Mouse (Mus musculus) cerebellum, postnatal 25 days (tissue): ENCODE measurements around the gene Slc23a4.

Experiments used
- DNase-seq, 2 experiments: peaks; one replicate each; pipeline ENCODE4 v3.0.0; 2021; ENCODE audit warnings: mixed read lengths in 2 of 2

The Slc23a4 gene

DNA sequence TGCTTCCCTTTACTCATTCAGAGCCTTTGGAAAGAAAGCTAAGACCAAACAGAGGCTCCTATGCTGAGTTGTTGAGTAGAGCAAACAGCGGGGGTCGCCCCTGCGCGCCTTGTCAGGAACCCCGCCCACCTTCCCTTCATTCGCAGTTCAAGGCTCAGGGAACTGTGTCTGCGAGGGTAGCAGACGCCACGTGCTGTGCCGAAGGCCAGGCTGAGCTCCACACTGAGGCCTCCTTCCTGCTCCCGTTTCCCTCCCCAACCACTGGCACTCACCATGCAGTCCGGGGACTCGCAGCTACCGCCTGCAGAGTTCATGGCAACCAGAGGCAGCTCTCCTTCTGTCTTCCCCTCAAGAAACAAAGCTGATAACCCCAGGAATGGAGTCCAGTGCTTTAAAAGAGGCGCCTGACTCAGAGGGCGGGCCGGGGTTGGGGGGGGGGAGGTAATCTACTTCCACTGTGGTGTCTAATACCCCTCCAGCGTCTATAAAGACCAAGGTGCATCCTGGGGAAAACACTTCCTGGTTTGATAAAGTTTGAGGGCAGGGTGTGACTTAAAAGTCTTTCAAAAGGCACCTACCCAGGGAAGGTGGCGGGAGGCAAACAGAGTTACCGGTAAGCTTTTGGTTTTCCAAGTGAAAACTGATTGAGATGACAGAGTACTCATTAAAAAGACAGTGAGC, at the start of gene Slc23a4:
Gene Slc23a4, minus strand, starts transcription at position 324 of the 681 bp plus-strand sequence.
- no peak for DNase-seq

DNA sequence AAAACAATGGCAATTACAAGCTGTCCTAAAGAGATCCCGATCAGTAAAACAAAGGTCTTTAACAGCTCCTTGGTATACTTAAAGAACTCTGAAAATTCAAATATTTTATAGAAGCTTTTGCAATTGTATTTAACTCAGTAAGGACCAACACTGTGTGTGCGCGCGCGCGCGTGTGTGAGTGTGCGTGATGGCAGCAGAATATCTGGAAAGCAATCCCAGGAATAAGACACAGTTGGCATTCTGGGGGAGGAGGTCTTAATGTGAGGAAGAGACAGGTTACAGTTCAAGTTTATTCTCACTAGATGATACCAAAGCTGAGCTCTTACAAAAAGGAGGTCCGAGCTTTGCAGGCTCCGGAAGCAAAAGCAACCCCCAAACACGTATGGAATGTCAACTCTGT, 45.1 kb upstream of the Slc23a4 start:
- DNase-seq: no peak

DNA sequence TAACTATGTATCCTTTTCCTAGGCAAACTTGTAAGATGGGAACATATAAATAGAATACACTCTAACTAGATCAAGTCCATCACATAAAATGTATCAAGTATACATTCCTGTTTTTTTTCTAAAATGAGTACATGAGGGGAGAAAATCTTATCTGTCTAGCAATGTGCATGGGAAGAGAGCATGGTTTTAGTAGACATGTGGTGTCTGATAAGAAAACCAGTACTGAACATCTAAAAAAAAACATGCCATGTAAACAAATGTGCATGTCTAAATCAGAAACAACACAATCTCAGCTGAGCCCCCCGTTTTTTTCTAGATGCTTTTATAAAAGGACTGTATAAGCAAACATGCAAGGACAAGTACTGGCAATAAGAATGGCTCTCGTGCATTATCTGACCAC, 44.5 kb upstream of the Slc23a4 start:
- DNase-seq: no peak

DNA sequence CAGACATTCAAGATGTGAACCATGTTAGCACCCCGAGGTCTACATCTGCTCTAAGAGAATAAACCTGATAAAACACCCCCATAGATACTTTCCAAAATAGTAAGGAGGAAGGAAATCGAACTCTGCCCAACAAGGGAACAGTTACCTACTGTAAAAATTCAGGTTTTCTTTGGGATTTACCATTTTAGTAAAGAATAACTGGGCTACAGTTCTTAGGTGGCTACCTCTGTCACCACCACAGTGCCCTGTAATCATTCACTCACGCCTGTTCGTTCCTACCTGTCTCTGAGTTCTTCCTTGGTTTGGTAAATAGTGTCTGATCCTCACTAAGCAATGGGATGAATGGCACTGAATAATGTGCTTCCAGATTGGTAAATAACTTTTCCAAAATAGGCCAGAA, 42.6 kb upstream of the Slc23a4 start:
- no peak for DNase-seq

DNA sequence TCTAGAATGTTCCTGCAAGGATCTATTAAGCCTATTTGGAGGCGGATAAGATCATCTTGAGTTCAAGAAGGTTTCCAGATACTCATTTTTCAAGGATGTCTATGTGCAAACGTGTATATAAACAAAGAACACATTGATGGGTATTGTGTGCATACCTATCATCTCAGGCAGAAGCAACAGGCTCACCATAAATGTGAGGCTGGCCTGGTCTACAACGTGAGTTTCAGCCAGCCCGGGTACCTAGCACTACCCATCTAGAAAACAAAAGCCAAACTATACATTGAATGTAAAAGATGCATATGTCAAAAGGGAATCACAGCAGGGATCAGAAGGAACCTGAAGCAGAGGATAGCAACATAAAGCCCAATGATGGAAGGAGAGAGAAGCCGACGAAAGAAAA, 42.0 kb upstream of the Slc23a4 start:
- no peak for DNase-seq

DNA sequence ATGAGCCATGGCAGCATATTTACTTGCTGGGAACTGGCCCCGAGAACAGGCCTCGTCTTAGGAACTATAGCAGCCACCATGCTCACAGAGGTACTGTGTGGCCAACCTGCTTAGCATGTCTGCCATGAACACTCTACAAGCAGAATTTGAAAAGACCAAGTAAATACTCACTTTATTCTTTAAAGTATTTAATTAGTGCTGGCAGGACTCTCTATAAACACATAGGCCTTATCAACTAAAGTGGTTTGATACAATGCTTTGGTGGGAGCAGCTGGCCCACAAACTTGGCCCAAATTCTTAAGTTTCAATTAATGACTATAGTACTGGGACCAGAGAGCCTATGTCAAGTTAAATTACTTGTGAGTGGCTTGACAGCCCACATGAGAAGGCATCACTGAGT, 39.8 kb upstream of the Slc23a4 start:
- no peak for DNase-seq

DNA sequence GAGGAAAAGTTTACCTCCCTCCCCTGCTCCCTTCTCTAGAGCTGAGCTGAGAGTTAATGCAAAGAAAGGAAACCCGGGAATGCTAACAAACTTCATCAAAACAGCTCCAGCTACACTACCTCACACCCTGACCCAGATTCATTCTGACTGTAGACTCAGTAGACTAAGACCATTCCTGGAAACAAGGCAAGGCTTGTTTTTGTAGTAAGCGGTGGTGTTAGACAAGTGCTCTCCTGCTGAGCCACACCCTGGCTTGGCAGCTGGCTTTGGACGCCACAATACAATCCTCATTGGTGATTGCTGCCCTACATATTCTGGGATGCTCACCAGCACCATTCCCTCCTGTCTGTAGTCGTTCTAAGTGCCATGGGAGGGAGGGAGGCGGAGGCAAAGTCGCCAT, 39.1 kb upstream of the Slc23a4 start:
- peak; percentile 35 to 54 for DNase-seq

DNA sequence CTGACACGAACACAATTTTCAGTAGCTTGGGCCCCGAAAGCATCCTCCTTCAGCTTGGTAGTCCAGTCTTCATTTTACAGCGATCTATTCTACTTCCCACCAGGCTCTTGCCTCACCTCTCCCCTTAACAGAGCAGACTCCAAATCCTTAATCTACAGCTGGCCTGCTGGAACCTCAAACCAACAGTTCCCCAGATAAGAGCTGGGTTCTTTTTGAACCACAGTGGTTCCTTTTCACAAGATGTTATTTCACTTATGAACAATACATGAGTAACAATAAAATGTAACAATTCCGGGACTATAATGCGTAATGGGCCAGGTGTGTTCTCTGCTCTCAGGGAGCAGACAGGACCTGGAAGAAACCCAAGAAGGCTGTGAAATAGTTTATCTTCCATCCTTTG, 28.4 kb upstream of the Slc23a4 start:
- DNase-seq: no peak

DNA sequence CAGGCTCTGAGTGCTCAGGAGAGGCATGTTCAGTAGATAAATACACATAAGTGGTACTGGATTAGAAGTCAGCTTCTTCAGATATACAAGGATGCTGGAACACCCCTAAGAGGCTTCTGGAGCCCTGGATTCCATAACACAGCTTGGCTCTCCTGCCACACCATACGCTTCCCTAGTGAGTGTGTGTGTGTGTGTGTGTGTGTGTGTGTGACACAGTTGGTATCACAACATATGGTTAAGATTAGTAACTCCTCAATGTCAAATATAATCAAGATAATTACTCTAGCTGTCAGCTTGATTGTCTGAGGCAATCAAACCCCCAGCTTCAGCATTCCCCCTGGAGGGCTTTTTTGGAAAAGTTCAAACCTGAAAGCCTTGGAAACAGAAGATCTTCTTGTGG, 23.7 kb upstream of the Slc23a4 start:
- no peak for DNase-seq

DNA sequence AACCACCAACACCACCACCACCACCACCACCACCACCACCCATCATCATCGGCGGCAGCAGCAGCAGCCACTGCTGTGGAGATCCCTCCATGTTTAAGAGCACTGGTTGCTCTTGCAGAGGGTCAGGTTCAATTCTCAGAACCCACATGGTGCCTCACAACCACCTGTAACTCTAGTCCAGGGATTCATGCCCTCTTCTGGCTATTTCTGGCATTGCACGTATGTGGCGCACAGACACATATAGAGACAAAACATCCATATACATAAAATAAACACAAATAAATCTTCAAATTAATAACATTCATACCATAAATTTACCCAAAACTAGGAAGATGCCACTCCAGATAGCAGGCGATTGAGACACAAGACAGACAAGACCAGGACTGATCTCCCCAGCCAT, 22.5 kb upstream of the Slc23a4 start:
- no peak for DNase-seq

DNA sequence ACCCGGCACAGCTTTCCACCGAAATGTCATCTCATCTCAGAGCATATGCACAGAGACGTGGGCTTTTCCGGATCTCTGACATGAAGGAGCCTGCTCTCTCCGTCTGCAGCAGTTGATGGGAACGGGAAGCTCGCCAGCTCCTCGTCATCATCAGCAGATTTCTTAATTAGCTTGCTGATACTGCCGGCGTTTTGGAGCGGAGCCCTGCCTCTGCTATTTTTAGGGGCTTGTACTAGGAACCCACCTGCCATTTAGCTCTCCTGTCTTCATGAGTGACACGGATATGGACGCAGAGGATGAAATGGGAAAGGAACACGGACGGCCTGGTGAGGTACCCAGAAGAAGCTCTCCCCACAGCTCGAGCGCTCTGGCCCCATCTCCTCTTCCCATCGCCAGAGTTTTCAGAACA, 14.1 kb upstream of the Slc23a4 start:
- DNase-seq: peak; percentile 65 to 78

DNA sequence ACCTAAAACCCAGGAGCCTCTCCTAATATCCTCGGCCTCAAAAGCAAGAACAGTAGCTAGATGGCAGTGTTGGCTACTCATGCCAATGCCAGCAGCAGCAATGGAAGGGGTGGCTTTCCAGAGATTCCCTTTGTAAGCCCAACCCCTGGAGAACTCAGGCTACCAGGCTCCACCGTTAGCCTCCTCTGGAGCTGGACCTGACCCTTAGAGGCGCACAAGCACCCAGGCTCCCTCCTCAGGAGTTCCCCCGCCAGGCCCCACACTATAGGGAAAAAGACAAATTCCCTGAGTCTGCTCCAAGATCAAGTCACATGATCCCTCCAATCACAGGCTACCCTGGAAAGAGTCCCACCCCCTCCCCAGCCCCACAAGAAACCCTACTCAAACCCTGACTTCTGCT, 10.9 kb upstream of the Slc23a4 start:
- peak; percentile 29 to 48 for DNase-seq

DNA sequence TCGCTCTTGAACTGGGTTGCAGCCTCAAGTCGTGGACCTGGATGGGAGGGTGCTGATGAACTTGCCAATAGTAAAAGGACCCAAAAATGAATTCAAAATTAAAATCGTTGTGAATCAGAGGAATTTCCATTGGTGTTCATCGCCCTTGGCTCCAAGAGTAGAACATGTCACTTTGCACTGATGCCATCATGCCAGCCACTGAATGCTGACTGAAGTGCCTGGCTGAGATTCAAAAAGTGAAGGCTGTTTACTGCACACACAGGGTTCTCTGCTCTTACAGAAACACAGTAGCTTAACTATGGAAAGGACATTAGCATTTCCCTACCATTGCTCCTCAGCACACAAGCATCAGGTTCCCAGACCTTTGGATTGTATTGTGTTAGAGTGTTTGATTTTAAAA, 8.3 kb upstream of the Slc23a4 start:
- no peak for DNase-seq

DNA sequence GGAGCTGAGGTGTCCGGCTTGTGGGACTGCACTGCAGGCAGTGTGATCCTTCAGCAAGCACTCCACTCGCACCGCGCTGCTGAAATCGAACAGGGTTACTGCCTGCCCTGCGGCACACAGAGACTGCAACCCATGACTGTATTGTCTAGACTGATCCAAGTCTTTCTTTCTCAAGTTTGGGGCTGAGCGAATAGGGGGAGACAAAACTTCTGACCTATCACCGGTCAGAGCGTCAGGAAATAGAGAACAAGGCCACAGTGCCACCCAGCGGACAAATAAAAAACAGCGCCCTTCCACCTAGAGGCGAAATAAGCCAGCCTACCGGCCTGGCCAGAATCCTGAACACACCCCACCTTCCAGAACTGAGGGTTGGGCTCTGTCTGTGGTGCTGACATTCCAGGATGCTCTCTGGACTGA, 7.1 kb upstream of the Slc23a4 start:
- peak; percentile 78 to 87 for DNase-seq

DNA sequence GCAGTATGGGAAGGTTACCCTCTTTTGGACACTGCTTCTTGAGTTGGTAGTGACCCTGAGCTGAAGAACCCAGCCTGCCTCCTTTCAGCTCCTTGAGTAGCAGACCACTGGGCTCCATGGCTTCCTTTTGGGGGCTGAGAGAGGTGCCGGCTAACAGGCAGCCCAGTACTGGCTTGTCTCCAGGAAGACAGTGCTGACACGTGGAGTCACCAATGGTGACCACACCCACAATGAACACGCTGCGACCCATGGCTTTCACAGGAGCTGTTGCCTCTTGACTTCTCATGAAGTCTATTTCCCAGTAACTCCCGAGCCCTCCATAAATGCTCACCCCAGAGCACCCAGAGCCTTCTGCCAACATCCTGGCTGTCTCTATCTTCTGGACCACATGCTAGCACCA, 6.5 kb upstream of the Slc23a4 start:
- no peak for DNase-seq

DNA sequence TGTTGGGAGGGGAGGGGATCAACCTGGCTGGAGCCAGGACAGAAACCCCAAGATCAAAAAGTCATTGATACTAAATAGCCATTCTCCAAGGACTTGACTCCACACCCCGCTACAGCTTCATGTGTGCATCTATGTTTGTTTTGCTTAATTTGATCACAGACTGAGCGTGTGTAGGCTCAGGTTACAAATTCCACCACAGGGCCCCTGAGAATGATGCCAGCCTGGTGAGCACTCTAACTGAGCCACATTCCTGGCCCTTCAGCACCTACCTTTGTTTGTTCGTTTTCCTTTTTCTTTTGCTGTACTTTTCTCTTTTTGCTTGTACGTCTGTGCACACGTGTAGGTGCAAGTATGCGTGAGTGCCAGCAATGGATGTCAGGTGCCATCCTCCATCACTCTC, 1.1 kb upstream of the Slc23a4 start:
- no peak for DNase-seq

DNA sequence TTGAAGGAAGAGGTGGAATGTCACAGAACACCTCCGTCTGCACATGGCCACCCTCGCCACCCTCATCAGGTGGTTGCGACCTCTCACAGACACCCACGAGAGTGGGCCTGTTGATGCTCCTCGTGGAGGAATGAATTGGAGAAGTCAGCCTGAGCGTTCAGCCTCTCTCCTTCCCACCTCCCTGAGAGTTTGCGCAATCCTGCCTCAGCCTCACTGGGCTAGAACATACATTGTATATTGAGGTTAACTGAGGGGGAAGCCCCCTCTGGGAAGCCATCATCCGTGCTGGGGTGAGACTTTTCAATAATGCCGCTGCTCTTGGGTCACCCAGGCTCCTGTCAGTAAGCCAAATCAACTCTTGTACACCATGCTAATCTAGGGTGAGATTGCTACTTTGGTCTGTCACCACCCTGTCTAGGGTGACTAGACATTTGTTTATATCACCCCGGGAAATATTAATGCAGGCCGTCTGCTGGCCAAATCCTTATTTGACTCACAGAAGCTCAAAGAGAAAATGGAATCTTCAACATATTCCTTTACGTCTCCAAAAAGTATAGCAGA, 1.0 kb downstream of the Slc23a4 start:
- no peak for DNase-seq

DNA sequence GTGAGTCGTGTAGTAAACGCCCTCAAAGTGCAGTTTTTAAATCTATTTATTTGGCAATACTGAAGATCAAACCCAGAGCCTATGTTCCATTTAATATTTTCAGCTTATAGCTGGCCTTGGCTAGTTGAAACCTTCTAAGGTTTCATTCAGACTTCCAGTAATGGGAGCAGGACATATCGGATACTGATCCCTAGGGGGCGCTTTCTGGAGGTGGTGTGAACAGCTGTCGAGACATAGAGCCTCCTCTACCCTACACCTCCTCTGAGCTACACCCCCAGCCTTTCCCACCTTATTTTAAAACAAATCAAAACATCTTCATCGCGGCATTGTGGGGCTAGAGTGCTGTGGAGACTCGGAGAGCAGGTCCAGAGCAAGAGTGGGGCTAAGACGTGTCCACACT, 7.5 kb downstream of the Slc23a4 start:
- DNase-seq: no peak

DNA sequence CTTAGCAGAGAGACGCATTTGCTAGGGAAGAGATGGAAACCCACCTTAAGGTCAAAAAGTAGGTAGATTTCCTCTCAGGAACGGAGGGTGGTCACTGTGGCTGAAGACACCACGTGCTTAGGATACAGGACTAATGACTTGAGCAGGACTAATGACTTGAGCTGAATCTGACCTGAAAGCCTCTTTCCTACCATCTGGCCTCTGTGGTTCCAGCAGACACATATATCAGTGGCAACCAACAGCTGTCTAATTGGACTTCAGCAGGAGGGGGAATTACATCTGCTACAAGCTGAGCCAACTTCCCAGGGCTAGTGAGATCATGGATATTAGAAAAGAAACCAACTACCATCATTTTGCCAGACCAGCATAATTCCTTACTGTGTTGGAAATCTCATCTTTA, 8.9 kb downstream of the Slc23a4 start:
- no peak for DNase-seq

DNA sequence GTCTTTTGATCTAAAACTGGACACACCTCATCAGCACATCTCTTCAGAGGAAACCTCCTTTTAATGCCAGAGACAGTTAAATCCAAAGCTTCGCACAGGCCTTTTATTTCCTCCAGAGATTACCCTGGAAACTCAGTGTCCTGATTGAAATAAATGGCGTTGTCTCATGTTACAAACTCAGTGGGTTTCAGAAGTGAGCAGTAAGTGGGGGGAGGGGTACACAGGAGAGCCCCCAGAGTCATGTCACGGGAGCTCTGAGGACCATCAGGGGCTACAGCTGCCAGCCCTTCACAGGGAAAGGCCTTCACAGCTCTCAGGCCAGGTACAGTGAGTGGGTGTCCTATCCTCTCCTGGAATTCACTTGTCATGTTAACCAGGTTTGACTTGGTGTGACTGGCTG, 17.0 kb downstream of the Slc23a4 start:
- DNase-seq: no peak

DNA sequence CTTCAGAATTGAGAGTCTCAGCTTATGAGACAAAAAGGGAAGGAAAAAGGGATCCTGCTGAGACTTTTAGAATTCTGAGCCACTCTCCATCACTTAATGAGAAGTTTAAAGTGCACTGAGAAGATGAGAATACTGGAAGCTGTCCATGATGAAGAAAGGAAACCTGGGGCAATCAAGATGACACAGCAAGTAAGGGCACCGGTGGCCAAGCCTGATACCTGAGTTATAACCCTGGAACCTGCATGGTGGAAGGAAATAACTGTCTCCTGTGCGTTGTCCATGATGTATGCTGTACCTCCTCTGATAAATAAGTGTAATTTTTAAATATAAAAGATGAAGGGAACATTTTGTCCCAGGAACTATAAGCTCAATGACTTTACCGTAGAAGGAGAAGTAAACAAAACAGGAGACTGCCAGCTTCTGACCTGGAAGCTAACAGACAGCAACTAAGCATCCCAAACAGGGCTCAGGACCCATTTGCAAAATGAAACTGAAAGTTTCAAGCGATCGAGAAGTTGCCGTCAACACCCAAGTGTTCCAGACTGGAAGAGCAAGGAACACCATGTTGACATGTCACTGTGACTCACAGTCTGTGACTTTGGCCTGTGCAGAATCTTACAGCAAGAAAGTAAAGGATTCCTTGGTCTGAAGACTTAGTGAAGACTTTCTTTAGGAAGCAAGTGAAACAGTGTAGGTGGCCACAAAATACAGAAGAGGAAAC, 22.2 kb downstream of the Slc23a4 start:
- no peak for DNase-seq

DNA sequence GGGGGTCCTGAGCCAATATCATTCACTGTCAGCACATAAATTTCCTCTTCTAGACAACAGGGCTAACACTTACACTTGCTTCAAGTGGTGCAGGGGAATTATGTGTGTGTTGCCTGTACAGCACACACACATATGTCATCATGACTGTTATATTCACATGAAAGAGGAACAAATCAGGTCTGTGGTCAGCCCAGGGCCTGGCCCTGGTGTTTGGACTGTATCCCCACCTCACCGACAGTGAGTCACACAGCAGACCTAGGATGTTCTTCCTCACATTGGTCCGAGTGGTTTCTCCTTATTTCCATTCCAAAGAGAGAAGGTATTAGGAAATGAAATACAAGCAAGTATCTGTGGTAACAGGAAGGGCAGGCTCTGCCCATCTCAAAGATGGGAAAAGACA, 23.7 kb downstream of the Slc23a4 start:
- no peak for DNase-seq

DNA sequence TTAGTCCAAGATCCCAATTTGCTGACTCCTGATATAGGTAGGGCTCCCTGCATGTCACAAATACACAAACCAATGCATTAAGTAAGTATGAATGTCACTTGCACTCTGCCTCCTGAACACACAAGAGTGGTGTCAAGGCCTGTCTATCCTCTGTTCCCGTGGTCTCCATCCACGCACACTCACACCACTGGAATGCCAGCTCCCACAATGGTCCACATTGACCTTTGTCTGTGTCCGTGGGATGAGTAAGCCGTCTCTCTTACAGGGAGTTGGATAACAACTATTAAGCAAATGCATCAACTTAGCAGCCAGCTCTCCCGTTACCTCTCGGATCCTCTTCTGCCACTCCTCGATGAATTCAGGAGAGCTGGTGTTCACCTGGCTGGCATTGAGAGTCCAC, 29.1 kb downstream of the Slc23a4 start:
- no peak for DNase-seq

DNA sequence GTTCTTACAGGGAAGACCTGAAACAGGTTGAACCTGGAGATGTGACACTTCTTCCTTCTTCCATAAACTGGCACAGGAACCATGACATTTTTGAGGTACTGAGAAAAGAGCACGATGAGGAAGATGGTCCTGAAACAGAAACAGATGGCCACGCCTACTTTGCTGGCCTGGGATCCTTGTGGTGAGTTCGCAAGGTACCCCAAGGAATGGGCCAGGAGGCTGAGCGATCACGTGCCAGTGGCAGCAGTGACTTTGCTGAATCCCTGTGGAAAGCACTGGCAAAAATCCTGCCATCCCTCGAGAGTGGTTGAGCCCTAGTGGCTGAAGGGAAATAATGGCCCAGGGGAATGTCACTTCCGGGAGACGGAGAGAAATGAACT, 32.4 kb downstream of the Slc23a4 start:
- no peak for DNase-seq
